Mouse (Mus musculus) neural tube, embryonic 14.5 days (tissue): ENCODE results near the gene Ap5s1. TPM values are rescaled to one million over a fixed set of nuclear protein-coding genes. Genes with fewer than 3 reads are reported as not detected.

Experiments used
- ATAC-seq: fragments of 200-750 bp; cut with Nextera tagmentation; 2 replicates; pipeline ENCODE4 v1.8.0; 2017; ENCODE audit warnings: low read depth, mild to moderate bottlenecking, moderate TSS enrichment, moderate library complexity
- H3K27ac ChIP-seq: fragments of 300-500 bp; sonication (generic); 2 replicates; pipeline ENCODE4 v1.5.1; 2014; ENCODE audit warnings: low read depth, mild to moderate bottlenecking, control low read depth, low read length, moderate library complexity, mixed read lengths
- H3K27me3 ChIP-seq: fragments of 300-500 bp; sonication (generic); 2 replicates; pipeline ENCODE4 v1.6.1; 2014; ENCODE audit warnings: low read length; ENCODE audit not compliant: control insufficient read depth, insufficient read depth
- H3K36me3 ChIP-seq: fragments of 300-500 bp; sonication (generic); 2 replicates; pipeline ENCODE4 v1.6.1; 2014; ENCODE audit warnings: low read length, mixed read lengths; ENCODE audit not compliant: control insufficient read depth, insufficient read depth
- H3K4me1 ChIP-seq: fragments of 300-500 bp; sonication (generic); 2 replicates; pipeline ENCODE4 v1.6.1; 2014; ENCODE audit warnings: low read length; ENCODE audit not compliant: control insufficient read depth, insufficient read depth
- H3K4me2 ChIP-seq: fragments of 300-500 bp; sonication (generic); 2 replicates; pipeline ENCODE4 v1.6.1; 2014; ENCODE audit warnings: mild to moderate bottlenecking, low read depth, low read length, control low read depth
- H3K4me3 ChIP-seq: fragments of 300-500 bp; sonication (generic); 2 replicates; pipeline ENCODE4 v1.5.1; 2014; ENCODE audit warnings: low read depth, low read length, control low read depth, mixed read lengths
- H3K9ac ChIP-seq: fragments of 300-500 bp; sonication (generic); replicated peaks from 2 replicates; pipeline ENCODE4 v1.6.1; 2014; ENCODE audit warnings: low read depth, mild to moderate bottlenecking, control low read depth, low read length, mixed read lengths
- H3K9me3 ChIP-seq: fragments of 300-500 bp; sonication (generic); 2 replicates; pipeline ENCODE4 v1.6.1; 2016; ENCODE audit warnings: low read length; ENCODE audit not compliant: control insufficient read depth
- WGBS: fragments of 180-500 bp; shearing (Covaris S2); extraction: QIAGEN DNeasy Blood & Tissue Kit; methylation state at CpG from one replicate; pipeline ENCODE4 v1.1.7; 2014; 5-methylcytosine and 5-hydroxymethylcytosine counted together
- polyA plus RNA-seq: library from polyadenylated mRNA; unstranded; fragments of >200 nt; fragmentation: Nextera tagmentation; extraction: Ambion mirVana; gene quantifications from 2 replicates; pipeline ENCODE4 v1.2.1, GENCODE M21; 2014

The Ap5s1 gene
- polyA plus RNA-seq, 1 experiment from 2014 or later, result 39.5 TPM

- Histone ChIP-seq H3K9ac (no peak overlapping the region), H3K36me3 (no peaks in the 10 kb centered on the region)
- no peak for ATAC-seq
Measured at GRCm38 (mm10) chr2:131171401-131172104, 35.3 kb upstream of the Ap5s1 start.

GRCm38 (mm10) chr2:131172322-131172721 lies 34.6 kb upstream of the Ap5s1 start:
- no peak for ATAC-seq
- WGBS, result 50% methylated on average over 9 of the region's 9 CpGs

More at GRCm38 (mm10) chr2:131171401-131172104, 35.3 kb upstream of the Ap5s1 start:
- H3K4me1 ChIP-seq, result peaks cover 12% of the 10 kb centered on the region; the same call in 1 of the 2 replicates
- H3K9me3 ChIP-seq, result no peaks in the 10 kb centered on the region
- WGBS, result 7% methylated on average over 39 of the region's 43 CpGs
- H3K4me3 ChIP-seq, result no peak overlapping the region
- H3K27ac ChIP-seq, result no peak overlapping the region
- peaks cover 9% of the 10 kb centered on the region for H3K27me3 ChIP-seq
- H3K4me2 ChIP-seq, result peak overlapping the region; percentile 25; the same call in 1 of the 2 replicates

GRCm38 (mm10) chr2:131174700-131175099 lies 32.2 kb upstream of the Ap5s1 start:
- Histone ChIP-seq H3K36me3 (no peaks in the 10 kb centered on the region), H3K4me1 (peaks cover 36% of the 10 kb centered on the region), H3K27ac (no peak overlapping the region), H3K9ac (peak overlapping the region; percentile 26; the same call in 1 of the 2 replicates), H3K9me3 (no peaks in the 10 kb centered on the region), H3K4me2 (peak overlapping the region; percentile 73), H3K4me3 (peak overlapping the region; percentile 35), H3K27me3 (peaks cover 9% of the 10 kb centered on the region)
- 5% methylated on average over 11 of the region's 11 CpGs for WGBS
- ATAC-seq, result peak; percentile 64; the same call in 1 of the 2 replicates

More at GRCm38 (mm10) chr2:131172322-131172721, 34.6 kb upstream of the Ap5s1 start:
- Histone ChIP-seq H3K9me3 (no peaks in the 10 kb centered on the region), H3K36me3 (no peaks in the 10 kb centered on the region), H3K9ac (no peak overlapping the region), H3K4me2 (no peak overlapping the region), H3K27me3 (peaks cover 9% of the 10 kb centered on the region), H3K4me1 (peaks cover 20% of the 10 kb centered on the region), H3K4me3 (no peak overlapping the region), H3K27ac (no peak overlapping the region)

GRCm38 (mm10) chr2:131175286-131175944 lies 31.5 kb upstream of the Ap5s1 start:
- Histone ChIP-seq H3K36me3 (no peaks in the 10 kb centered on the region), H3K27me3 (peaks cover 9% of the 10 kb centered on the region), H3K9me3 (no peaks in the 10 kb centered on the region), H3K4me1 (peaks cover 36% of the 10 kb centered on the region), H3K4me2 (no peak overlapping the region), H3K9ac (no peak overlapping the region), H3K4me3 (no peak overlapping the region), H3K27ac (no peak overlapping the region)
- 65% methylated on average over 3 of the region's 3 CpGs for WGBS
- ATAC-seq, result no peak

GRCm38 (mm10) chr2:131175945-131176309 lies 31.0 kb upstream of the Ap5s1 start:
- H3K4me3 ChIP-seq, result no peak overlapping the region
- H3K27ac ChIP-seq, result no peak overlapping the region
- peaks cover 9% of the 10 kb centered on the region for H3K27me3 ChIP-seq
- H3K9me3 ChIP-seq, result no peaks in the 10 kb centered on the region
- H3K36me3 ChIP-seq, result no peaks in the 10 kb centered on the region
- ATAC-seq, result no peak
- peaks cover 36% of the 10 kb centered on the region for H3K4me1 ChIP-seq
- H3K9ac ChIP-seq, result no peak overlapping the region
- WGBS, result 93% methylated on average over 1 of the region's 1 CpGs
- H3K4me2 ChIP-seq, result no peak overlapping the region

GRCm38 (mm10) chr2:131176491-131176890 lies 30.4 kb upstream of the Ap5s1 start:
- ATAC-seq, result no peak
- H3K27me3 ChIP-seq, result peaks cover 9% of the 10 kb centered on the region
- no peak overlapping the region for H3K4me3 ChIP-seq
- no peaks in the 10 kb centered on the region for H3K36me3 ChIP-seq
- H3K27ac ChIP-seq, result no peak overlapping the region
- H3K4me1 ChIP-seq, result peaks cover 36% of the 10 kb centered on the region
- H3K9ac ChIP-seq, result no peak overlapping the region
- H3K4me2 ChIP-seq, result peak overlapping the region; percentile 98; the same call in 1 of the 2 replicates
- 54% methylated on average over 5 of the region's 5 CpGs for WGBS
- no peaks in the 10 kb centered on the region for H3K9me3 ChIP-seq

- Histone ChIP-seq H3K36me3 (no peaks in the 10 kb centered on the region), H3K4me2 (peak overlapping the region; percentile 98), H3K27me3 (no peaks in the 10 kb centered on the region), H3K9ac (peak overlapping the region; percentile 92), H3K4me3 (peak overlapping the region; percentile 85; the same call in 1 of the 2 replicates), H3K9me3 (no peaks in the 10 kb centered on the region), H3K27ac (no peak overlapping the region), H3K4me1 (peaks cover 36% of the 10 kb centered on the region)
- WGBS, result 86% methylated on average over 9 of the region's 9 CpGs
- no peak for ATAC-seq
Measured at GRCm38 (mm10) chr2:131177932-131178331, 28.9 kb upstream of the Ap5s1 start.

GRCm38 (mm10) chr2:131178828-131179245 lies 28.0 kb upstream of the Ap5s1 start:
- H3K9ac ChIP-seq, result peak overlapping the region; percentile 92
- H3K4me3 ChIP-seq, result peak overlapping the region; percentile 85
- ATAC-seq, result peak; percentile 0; the same call in 1 of the 2 replicates
- 22% methylated on average over 25 of the region's 26 CpGs for WGBS
- peak overlapping the region; percentile 97 for H3K27ac ChIP-seq
- H3K9me3 ChIP-seq, result no peaks in the 10 kb centered on the region
- H3K27me3 ChIP-seq, result no peaks in the 10 kb centered on the region
- H3K36me3 ChIP-seq, result no peaks in the 10 kb centered on the region
- peak overlapping the region; percentile 98 for H3K4me2 ChIP-seq
- H3K4me1 ChIP-seq, result peaks cover 36% of the 10 kb centered on the region
